Mouse (Mus musculus) lung, adult 18-20 months (tissue): ENCODE data around the gene Ecsit.
A peak's percentile ranks its signal among the peaks of the same experiment; 100 is the strongest.
"Not testable (repeated sequence)": the region's sequence is repeated elsewhere in the genome, so short reads cannot be mapped to it uniquely, and the experiment has no call there.

Experiments used
- DNase-seq, 2 experiments: peaks; one replicate each; pipeline ENCODE4 v3.0.0; 2022; ENCODE audit warnings: mixed read lengths in 2 of 2

Gene Ecsit

DNA sequence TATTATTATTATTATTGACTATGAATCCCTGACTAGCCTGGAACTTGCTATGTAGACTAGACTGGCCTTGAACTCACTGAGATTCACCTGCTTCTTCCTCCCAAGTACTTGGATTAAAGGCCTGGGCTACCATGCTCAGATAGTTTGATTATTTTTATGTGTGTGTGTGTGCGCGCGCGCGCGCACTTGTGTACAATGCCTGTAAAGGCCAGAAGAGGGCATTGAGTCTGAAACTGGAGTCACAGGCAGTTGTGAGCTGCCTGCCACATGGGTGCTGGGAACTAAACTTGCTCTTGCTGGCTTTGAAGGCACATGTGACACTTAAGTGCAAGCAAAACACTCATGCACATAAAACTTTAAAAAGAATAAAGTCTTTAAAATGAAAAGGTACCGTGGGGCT is 4.0 kb upstream of the Ecsit start:
- no peak for DNase-seq

DNA sequence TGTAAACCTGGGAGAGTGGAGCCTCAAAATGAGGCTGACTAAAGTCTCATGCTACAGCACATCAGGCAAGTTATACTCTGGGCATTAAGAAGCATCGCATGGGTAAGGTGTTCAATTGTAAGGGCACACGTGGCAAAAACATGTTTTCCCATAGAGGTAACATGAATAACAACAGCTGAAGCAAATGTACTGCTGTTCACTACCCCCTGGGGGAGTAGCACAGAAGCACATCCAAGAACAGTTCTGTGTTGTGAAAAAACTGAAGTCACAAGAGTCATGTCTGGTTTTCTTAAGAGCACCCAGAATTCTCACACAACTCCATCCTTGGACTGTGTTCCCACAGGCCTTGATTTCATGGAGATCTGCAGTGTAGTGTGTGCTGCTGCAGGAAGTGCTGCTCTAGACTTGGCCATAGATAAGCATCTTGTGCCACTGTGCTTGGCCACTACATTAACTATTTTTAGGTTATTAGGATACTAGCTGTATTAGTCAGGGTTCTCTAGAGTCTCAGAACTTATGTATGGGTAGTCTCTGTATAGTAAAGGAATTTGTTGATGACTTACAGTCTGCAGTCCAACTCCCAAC is 1.9 kb upstream of the Ecsit start:
- DNase-seq = no peak

DNA sequence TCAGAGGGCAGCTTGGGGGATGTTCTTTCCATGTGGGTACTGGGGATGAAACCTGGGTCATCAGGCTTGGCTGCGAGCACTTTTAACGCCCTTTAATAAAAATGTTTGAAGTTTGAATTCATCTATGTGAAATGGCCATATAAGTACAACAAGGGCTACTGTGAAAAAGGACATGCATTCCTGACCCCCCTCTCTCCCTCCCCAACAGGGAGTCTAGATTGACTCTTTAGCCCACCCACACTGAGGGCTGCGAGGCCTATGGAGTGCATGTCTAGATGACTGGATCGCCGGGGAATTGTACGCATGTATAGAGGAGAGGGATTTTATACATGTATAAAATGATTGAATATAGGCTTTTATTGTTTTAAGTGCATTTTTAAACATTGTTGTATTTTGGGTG is 774 bp upstream of the Ecsit start:
- DNase-seq = no peak

DNA sequence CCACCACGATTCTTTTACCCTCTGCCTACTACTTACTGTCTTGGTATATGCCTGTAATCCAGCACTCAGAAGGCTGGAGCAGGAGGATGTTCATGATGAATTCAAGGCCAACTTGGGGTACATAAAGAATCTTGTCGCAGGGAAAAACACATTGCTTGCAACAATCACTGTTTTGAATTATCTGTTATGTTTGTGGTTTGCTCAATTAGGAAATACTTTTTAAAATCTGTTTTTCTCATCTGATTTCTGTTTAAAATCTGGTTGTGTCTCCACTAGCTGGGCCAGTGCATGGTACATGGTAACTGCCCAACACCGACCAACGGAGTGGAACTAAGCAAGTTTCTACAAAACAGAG is 594 bp downstream of the Ecsit start:
- DNase-seq = no peak

DNA sequence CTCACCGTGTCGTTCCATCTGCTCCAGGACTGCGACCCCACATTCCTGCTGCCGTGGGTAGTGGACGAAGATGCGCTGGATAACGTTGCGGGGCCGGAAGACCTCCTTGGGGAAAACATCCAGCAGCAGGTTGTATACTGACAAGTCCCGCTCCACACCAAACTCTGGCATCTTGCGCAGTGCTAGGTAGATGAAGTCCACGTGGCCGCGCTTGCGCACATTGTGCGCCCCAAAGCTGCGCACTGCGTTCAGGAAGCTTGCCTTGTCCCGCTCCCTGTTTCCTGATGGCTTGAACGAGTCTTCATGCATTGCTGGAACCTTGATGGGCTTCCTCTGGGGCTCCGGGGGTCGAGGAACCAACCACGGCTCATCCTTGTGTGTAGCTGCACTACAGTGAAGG is 9.0 kb downstream of the Ecsit start:
- DNase-seq = no peak

DNA sequence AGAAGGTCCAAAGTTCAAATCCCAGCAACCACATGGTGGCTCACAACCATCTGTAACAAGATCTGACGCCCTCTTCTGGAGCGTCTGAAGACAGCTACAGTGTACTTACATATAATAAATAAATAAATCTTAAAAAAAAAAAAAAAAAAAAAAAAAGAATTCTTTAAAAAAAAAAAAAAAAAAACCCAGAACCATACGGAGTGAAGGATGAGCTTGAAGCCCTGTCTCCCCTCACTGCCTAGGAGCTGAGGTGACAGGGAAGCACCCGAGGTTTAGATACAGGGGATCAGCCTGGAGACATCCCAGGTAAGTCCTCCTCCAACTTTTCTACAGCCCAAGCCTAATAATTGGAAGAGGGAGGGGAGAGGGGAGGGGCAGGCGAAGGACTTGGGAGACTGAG is 9.5 kb downstream of the Ecsit start:
- not testable (repeated sequence) for DNase-seq

DNA sequence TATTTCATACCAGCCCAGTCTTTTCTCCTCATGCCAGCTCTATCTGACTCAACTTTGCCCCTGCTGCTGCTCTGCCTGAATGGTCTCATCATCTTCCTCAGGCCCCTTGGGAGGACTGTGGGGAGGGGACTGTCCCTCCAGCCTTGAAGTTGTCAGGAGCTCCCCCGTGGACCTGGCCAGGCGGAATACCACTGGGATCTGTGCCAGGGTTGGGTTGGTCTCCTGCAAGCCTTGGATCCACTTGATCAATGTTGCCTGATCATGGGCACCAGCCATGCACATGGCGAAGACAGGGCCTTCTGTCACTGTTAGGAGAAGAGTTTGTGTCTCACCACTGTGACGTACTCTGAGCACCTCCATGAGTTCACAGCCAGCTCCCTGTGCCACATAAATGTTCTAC is 13.0 kb downstream of the Ecsit start:
- DNase-seq = no peak

DNA sequence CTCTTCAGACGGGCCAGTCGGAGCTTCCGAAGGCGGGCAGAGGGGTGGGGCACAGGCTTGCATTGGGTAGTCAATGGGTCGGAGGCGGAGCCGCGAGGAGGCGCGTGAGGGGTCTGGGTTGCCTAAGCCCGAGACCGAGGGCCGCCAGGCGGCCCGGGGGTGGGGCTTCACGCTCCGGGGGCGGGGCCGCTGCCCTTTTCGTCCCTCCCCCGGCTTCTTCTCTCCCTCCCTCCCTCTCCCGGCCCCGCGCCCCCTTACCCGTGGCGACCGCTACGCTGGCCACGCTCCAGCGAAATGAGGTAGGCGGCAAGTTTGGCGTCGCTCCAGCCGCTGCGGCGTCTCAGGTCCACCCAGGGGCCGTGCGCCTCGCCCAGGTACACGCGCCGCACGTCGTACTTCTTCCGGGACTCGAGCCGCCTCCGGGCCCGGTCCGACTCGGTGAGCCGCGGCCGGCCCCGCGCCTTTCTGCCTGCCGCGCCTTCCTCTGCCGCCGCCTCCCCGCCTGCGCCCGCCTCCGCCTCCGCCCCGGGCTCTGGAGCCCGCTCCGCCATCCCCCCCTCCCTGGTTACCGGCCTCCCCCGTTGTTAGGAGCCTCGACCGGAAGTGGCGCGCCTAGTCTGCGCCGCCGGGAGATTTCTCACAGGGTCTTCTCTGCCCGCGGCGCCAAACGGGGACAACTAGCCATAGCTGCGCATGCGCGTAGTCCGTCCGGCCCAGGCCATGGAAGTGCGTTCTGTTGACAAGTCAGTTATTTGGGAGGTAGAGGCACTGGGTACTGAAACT is 14.3 kb downstream of the Ecsit start, which contains the start of the genes Gm49318 and Zfp653:
Gm49318 (minus strand) TSS at position 469 of the 783 bp plus-strand sequence.
Zfp653 (minus strand) TSS at position 586 of the 783 bp plus-strand sequence.
- DNase-seq = peak; percentile 98 to 99

DNA sequence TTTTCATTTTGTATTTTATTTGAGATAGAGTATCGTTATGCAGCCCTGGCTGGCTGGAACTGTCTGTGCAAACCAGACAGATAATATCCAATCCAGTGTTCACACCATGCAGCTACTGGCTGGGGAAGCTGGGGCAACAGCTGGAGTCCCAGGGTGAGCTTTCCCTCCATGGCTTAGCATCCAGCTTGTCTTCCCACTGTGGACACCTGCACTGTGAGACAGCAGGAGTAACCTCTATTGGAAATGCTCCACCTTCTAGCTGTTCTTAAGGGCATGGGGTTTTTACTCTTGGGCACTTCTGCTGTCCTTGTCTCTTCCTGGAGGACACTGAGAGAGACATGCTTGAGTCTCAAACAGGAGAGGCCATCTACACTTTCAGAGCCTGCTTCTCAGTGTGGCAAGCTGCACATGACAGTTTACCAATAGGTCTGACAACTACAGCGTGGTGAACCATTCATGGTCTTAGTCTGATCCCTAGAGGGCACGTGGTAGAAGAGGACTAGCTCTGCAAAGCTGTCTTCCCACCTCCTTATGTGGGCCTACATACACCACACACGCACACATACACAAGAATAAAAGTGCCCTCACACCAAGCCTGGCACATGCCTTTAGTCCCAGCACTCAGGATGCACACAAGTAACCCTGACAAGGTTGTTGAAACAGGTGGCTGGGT is 15.2 kb downstream of the Ecsit start:
- no peak for DNase-seq

DNA sequence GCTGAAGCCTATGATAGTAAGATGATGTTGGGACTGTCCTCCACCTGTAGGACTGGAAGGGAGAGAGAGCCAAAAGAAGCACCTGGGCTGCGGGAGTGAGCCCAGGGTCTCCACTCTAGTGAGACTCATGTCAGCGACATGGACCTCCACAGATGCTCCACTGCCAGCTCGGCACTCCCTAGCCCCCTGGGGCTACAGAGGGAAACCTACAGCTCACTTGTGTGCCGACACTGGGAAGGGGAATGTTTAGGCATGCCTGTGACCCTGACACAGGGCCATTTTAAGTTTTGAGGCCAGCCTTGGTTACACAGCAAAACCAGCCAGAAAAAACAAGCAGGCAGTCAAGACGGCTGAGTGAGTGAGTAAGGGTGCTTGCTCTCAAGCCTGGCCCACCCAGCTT is 18.0 kb downstream of the Ecsit start:
- DNase-seq = no peak

DNA sequence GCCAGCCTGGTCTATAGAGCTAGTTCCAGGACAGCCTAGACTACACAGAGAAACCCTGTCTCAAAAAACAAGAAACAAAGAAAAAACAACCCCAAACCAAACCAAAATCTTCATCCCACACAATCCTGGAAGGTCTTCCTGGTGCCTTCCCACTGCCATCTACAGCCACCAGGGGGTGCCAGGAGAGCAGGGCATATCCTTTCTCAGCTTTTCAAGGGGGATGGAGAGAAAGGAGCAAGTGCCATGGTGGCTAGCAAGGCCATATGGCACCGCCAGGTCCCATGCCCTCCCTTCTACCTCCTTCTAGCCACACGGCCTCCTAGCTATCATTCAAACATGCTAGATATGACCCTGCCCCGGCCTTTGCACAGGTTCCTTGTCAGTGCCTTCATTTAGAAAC is 18.8 kb downstream of the Ecsit start:
- DNase-seq = peak; percentile 38 to 39

DNA sequence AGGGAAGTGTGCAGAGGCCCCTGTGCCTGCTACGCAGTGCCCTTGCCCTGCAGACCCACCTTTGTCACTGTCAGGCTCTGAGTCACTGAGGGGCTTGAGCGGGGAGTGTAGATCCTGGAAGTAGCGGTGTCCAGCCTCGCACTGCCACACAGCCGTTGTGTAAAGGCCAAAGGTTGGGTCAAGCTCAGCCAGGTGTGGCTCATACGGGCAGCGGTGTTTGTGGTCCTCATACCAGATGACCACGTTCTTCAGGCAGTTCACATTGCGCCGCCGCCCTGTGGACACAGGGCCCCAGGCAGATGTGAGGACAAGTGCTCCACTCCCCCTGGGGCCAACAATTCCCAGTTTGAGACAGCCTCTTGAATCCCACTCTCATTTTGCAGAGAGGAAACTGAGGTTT is 19.6 kb downstream of the Ecsit start:
- DNase-seq = no peak

DNA sequence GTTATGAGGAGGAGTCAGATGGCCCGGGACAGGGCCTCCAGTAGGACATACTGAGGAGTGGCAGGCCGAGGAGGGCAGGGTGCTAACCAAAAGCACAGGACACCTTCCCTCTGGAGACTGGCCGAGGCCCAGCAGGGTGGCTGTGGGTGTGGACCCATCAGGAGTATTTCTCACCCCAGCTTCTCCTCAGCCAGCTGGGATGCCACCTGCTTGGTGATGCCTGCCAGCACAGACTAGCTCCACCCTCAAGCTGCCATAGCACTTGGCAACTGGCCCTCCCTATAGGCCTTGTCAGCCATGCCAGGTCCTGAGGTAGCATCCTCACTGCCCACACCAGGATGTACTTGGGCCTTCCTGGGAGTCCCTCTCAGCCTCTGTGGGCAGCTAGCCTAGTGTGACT is 20.9 kb downstream of the Ecsit start:
- no peak for DNase-seq

DNA sequence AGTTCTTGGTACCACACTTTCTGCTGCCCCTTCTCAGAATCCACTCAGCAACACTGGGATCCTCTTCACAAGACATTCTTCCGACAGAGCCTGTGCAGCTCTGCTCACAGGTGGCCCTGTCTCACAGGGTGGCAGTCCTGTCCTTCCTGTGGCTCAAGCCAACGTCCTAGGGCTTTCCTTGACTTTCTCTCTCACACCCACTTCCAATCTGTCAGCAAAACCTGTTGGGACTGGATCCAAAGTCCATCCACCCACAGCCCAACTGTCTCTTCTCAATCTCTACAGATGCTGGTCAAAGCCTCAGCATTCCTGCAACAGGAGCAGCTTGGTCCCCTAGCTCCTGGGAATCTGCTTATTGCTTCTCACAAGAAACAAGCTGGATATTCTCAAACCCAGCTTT is 23.9 kb downstream of the Ecsit start:
- no peak for DNase-seq

DNA sequence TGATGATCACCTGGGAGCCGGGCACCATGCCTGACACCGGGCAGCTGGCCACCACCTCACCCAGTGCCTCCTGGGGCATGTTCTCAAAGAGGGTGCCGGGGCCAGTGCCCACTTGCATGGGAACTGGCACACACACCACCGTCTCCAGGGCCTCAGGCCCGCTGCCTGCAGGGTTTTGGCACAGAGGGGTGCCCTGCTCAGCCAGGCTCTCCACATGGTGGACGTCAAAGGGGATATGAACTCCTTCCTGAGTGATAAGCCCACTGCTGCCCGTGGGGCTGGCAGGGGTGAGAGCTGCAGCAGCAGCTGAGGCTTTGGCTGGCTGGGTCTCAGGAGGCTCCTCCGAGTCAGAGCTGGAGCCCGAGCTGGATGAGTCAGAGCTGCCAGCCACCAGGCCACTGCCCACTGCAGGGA is 27.2 kb downstream of the Ecsit start:
- DNase-seq = no peak

DNA sequence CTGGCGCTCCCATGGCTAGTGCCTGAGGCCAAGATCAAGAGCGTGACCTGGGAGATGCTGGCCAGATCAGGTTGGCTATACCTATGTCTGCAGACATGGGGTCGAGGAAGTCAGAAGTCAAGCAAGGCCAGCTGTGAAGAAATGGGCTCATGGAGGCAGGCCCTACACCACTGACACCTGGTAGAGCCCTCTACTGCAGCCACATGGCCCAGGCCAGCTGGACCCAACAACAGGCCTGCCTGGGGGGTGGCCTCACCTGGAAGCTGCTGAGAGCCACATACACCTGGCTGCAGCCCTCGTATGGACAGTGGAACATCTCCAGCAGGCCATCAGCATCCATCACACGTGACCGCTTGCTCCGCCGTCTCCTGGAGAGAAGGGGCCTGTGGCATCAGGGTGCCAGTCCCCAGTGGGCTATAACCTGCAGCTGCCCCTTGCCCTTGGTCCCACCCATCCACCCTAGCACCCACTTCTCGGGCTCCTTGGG is 28.2 kb downstream of the Ecsit start:
- no peak for DNase-seq

DNA sequence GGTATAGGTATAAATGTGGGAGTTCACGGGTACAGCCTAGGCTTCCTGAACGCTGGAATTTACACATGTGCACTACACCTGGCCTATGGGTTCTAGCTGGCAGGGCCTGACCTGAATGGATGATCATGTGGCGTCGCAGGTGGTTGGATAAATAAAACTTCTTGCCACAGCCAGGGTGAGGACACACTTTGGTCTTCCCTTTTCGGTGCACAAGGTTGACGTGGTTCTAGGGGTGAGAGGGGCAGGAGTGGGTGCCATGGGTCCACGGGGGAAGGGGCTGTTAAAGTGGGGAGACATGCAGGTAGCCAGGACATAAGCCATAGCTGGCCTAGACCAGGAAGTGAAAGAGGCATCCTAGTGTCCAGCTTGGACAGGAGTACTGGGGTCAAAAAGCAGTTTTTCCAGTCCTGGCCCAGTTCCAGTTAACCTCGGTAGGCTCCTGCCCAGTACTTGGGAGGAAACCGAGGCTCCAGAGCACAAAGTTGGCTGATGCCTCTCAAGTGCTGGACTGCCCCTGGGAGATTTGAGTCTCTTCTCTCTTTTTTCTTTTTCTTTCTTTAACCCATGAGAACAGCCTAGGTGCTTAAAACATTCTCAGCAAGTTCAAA is 28.8 kb downstream of the Ecsit start:
- DNase-seq = no peak

DNA sequence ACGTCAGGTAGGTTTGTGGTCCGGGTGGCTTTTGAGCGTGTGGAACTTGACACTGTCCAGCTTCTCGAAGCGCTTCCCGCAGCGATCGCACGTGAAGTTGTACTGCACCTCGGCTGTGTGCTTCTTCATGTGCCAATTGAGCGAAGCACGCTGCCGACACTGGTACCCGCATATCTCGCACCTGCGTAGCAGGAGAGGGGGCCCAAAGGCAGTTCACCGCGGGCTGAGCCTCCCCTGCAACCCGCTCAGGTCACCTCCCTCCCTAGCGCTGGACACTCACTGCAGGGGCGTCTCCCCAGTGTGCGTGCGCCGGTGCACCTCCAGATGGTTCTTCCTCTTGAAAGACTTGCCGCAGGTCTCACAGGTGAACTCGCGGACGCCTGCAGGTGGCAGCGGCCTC is 29.5 kb downstream of the Ecsit start:
- no peak for DNase-seq

DNA sequence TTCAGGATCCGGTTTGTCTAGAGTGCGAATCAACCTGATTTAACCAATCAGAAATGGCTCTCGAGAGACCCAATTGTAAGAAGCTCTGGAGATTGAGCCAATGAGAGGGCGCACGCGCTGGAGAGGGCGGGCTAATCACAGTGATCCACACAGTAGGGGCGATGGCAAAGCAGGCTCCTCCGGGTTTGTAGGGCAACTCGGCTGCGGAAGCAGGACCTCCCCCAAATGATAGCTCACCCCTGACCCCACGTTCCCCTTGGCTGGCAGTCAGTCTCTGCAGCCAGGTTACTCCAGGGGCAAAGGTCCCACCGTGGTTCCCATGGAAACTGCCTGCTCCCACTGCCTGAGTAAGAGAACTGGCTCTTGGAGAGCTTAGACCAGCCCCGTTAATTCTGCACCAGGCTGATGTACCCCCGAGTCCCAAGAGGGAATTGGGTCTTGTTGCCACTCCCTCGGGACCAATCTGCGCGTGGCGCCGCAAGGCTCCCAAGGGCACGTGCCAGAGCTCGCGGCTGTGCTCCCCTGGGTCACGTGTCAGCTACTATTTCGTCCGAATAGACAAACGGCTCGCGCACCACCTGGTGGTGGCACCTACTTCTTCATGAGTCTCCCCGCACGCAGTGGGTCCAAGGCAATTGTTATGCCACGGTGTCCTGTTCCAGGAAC is 30.7 kb downstream of the Ecsit start:
- DNase-seq = peak; percentile 59 to 66

DNA sequence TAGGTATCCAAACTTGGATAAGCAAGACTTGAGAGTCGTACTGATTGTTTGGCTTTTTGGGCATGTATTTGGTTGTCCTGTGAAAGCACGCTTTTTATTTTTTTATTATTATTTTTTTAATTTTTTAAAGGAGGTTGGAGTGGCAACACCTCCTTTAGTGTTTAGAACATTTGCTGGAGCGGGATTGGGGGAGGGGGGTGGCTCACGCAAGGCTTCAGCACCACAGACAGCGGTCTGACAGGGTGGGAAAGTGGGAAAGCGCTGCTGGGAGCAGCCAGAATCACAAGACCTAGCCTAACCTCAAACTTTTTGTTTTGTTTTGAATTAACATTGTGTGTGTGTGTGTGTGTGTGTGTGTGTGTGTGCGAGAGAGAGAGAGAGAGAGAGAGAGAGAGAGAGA is 31.6 kb downstream of the Ecsit start:
- DNase-seq = no peak

DNA sequence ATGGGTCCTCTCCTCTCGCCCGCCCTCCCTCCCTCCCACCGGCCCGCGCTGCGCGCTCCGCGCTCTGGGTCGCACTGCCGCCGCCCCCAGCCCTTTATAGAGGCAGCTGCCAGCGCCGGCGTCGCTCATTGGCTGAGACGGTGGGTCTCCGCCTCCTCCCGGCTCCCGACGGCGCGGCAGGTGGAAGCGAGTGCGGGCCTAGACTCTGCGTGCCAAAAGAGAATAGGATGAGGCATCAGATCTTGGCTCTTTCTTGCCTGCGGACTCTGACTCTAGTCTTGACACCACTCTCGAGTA is 33.3 kb downstream of the Ecsit start, which contains the start of gene Elavl3:
Elavl3 (minus strand) TSS at position 66 of the 297 bp plus-strand sequence.
- no peak for DNase-seq

DNA sequence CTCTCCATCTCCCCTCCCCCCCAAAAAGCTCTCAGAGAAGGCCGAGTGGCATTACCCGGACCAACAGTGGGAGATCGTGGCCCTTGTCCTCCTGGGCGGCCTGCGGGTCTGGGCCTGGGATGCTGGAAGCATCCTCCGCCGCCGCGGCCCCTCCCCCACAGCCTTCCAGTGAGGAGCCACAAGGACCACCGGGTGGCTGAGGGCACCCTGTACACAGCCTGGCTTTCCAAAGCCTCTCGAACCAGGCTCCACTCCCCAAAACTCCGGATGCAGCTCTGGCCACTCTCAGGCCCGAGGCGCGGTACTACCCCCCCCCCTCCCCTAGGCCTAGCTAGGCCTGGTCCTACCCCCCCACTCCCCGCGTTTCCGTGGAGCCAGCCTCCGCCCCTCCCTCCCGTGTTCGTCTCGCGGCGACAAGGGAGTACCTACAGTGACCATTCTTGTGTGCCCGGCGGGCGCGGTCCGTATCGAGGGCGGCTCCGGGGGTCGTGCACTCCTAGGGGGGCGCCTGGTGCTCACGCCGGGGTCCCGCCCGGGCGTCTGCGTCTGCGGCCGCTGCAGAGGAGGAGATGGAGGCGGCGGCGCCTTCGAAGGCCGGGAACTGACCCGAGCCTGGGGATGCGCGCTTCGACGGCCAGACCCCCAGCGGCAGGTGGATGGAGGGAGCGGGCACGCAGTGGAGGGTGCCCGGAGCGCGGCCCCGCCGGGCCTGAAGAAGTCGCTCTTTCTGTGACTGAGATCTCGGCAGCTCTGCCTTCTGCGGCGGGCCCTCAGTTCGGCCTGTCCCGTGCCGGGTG is 33.9 kb downstream of the Ecsit start:
- no peak for DNase-seq
